Mouse (Mus musculus): ENCODE data around the gene Ccl12. TPM values are rescaled to one million over a fixed set of nuclear protein-coding genes. Genes with fewer than 3 reads are reported as not detected.

Ccl12 gene
- not detected for polyA plus RNA-seq (2017; shearing (Covaris generic))

GRCm38 (mm10) chr11:82101529-82101928, at the start of gene Ccl12:
TSS of gene Ccl12 (plus strand) at chr11:82101845.
- no peak for ATAC-seq

- ATAC-seq: no peak
Measured at GRCm38 (mm10) chr11:82053849-82054248, 47.8 kb upstream of the Ccl12 start.

GRCm38 (mm10) chr11:82057646-82058045, 44.0 kb upstream of the Ccl12 start, which contains the start of gene Ccl11:
TSS of gene Ccl11 (plus strand) at chr11:82057823.
- ATAC-seq: no peak

GRCm38 (mm10) chr11:82062226-82062625, 39.4 kb upstream of the Ccl12 start:
- no peak for ATAC-seq

- ATAC-seq: no peak
Measured at GRCm38 (mm10) chr11:82063454-82063853, 38.2 kb upstream of the Ccl12 start.

- ATAC-seq: no peak
Measured at GRCm38 (mm10) chr11:82066953-82067571, 34.6 kb upstream of the Ccl12 start.

- ATAC-seq: no peak
Measured at GRCm38 (mm10) chr11:82071076-82071475, 30.6 kb upstream of the Ccl12 start.

GRCm38 (mm10) chr11:82072374-82072773, 29.3 kb upstream of the Ccl12 start:
- no peak for ATAC-seq

- ATAC-seq: no peak
Measured at GRCm38 (mm10) chr11:82072984-82073383, 28.7 kb upstream of the Ccl12 start.

GRCm38 (mm10) chr11:82073686-82074085, 28.0 kb upstream of the Ccl12 start:
- ATAC-seq: no peak

- ATAC-seq: no peak
Measured at GRCm38 (mm10) chr11:82077031-82077430, 24.6 kb upstream of the Ccl12 start.

GRCm38 (mm10) chr11:82078136-82078730, 23.4 kb upstream of the Ccl12 start:
- ATAC-seq: no peak

GRCm38 (mm10) chr11:82080865-82081264, 20.8 kb upstream of the Ccl12 start:
- no peak for ATAC-seq

- no peak for ATAC-seq
Measured at GRCm38 (mm10) chr11:82084360-82084759, 17.3 kb upstream of the Ccl12 start.

GRCm38 (mm10) chr11:82099511-82100323, 1.9 kb upstream of the Ccl12 start:
- no peak for ATAC-seq

GRCm38 (mm10) chr11:82101087-82101486, 558 bp upstream of the Ccl12 start:
- no peak for ATAC-seq

GRCm38 (mm10) chr11:82109611-82110010, 8.0 kb downstream of the Ccl12 start:
- ATAC-seq: no peak

GRCm38 (mm10) chr11:82110372-82111248, 9.0 kb downstream of the Ccl12 start:
- no peak for ATAC-seq

GRCm38 (mm10) chr11:82114885-82115284, 13.2 kb downstream of the Ccl12 start, which contains the start of gene Ccl8:
TSS of gene Ccl8 (plus strand) at chr11:82115185.
- no peak for ATAC-seq

- ATAC-seq: no peak
Measured at GRCm38 (mm10) chr11:82116041-82116440, 14.4 kb downstream of the Ccl12 start.

- ATAC-seq: no peak
Measured at GRCm38 (mm10) chr11:82132977-82133376, 31.3 kb downstream of the Ccl12 start.

- no peak for ATAC-seq
Measured at GRCm38 (mm10) chr11:82136196-82136595, 34.6 kb downstream of the Ccl12 start.

Measured in activated CD4-positive, CD25-positive, alpha-beta regulatory T cell, adult 4 months (primary cell).